Mouse (Mus musculus): Measurements from ENCODE around the gene Gm8005.
"Not testable (repeated sequence)": the region's sequence is repeated elsewhere in the genome, so short reads cannot be mapped to it uniquely, and the experiment has no call there.

Gene Gm8005

GRCm38 (mm10) chr14:42439573-42439972 is at the start of gene Gm8005:
Gene Gm8005 (minus strand): TSS chr14:42439673.
- not testable (repeated sequence) for DNase-seq

- not testable (repeated sequence) for DNase-seq
These were observed 24.1 kb upstream of the Gm8005 start, which contains the start of gene Gm8011 for GRCm38 (mm10) chr14:42463581-42463980. Gene Gm8011 (plus strand): TSS chr14:42463881.
